Mouse (Mus musculus) limb, embryonic 10.5 days (tissue): ENCODE measurements at regions not wholly inside any gene's neighbourhood (a gene's known extent, or its start where the extent isn't known, plus 50 kb on each side); places are given as distances from the start of the nearest gene placed in this dataset.

Experiments used
- DNase-seq: peaks from one replicate; pipeline ENCODE4 v3.0.0-alpha.2; 2017; ENCODE audit warnings: low spot score
- H3K27ac ChIP-seq: fragments of 300-500 bp; sonication (generic); 2 replicates; pipeline ENCODE4 v1.5.1; 2016; ENCODE audit warnings: mild to moderate bottlenecking
- H3K27me3 ChIP-seq: fragments of 300-500 bp; sonication (generic); 2 replicates; pipeline ENCODE4 v1.6.1; 2016; ENCODE audit warnings: low read depth, mild to moderate bottlenecking; ENCODE audit not compliant: poor library complexity, severe bottlenecking
- H3K36me3 ChIP-seq: fragments of 300-500 bp; sonication (generic); 2 replicates; pipeline ENCODE4 v1.6.1; 2016; ENCODE audit warnings: mild to moderate bottlenecking, moderate library complexity
- H3K4me1 ChIP-seq: fragments of 300-500 bp; sonication (generic); 2 replicates; pipeline ENCODE4 v1.6.1; 2016
- H3K4me3 ChIP-seq: fragments of 300-500 bp; sonication (generic); 2 replicates; pipeline ENCODE4 v1.5.1; 2016; ENCODE audit warnings: mild to moderate bottlenecking, moderate library complexity
- H3K9me3 ChIP-seq: fragments of 300-500 bp; sonication (generic); replicated peaks from 2 replicates; pipeline ENCODE4 v1.6.1; 2016; ENCODE audit warnings: mild to moderate bottlenecking
- WGBS: fragments of 180-500 bp; shearing (Covaris S2); methylation state at CpG from one replicate; pipeline ENCODE4 v1.1.7; 2016; 5-methylcytosine and 5-hydroxymethylcytosine counted together

- Histone ChIP-seq H3K9me3 (no peaks in the 10 kb centered on the region), H3K4me3 (no peak overlapping the region), H3K36me3 (no peaks in the 10 kb centered on the region), H3K27me3 (no peaks in the 10 kb centered on the region), H3K27ac (no peak overlapping the region), H3K4me1 (no peaks in the 10 kb centered on the region)
- no peak for DNase-seq
- 94% methylated on average over 7 of the region's 7 CpGs for WGBS
These were observed 157.9 kb upstream of the Speer2 start for GRCm38 (mm10) chr16:70021436-70021835.

GRCm38 (mm10) chr16:70028649-70029048, 165.1 kb upstream of the Speer2 start:
- Histone ChIP-seq H3K4me3 (no peak overlapping the region), H3K4me1 (no peaks in the 10 kb centered on the region), H3K27ac (no peak overlapping the region), H3K27me3 (no peaks in the 10 kb centered on the region), H3K9me3 (no peaks in the 10 kb centered on the region), H3K36me3 (no peaks in the 10 kb centered on the region)
- DNase-seq: peak; percentile 33
- WGBS: 78% methylated on average over 13 of the region's 13 CpGs

- Histone ChIP-seq H3K4me1 (no peaks in the 10 kb centered on the region), H3K27me3 (no peaks in the 10 kb centered on the region), H3K4me3 (no peak overlapping the region), H3K27ac (no peak overlapping the region), H3K36me3 (no peaks in the 10 kb centered on the region), H3K9me3 (no peaks in the 10 kb centered on the region)
- DNase-seq: no peak
These were observed 182.0 kb upstream of the Speer2 start for GRCm38 (mm10) chr16:70045547-70045946.

- no peak overlapping the region for H3K4me3 ChIP-seq
- no peaks in the 10 kb centered on the region for H3K9me3 ChIP-seq
- H3K36me3 ChIP-seq: no peaks in the 10 kb centered on the region
- no peak for DNase-seq
- H3K4me1 ChIP-seq: no peaks in the 10 kb centered on the region
- 75% methylated on average over 4 of the region's 4 CpGs for WGBS
- H3K27me3 ChIP-seq: no peaks in the 10 kb centered on the region
- H3K27ac ChIP-seq: no peak overlapping the region
These were observed 182.5 kb upstream of the Speer2 start for GRCm38 (mm10) chr16:70046009-70046408.

- Histone ChIP-seq H3K4me1 (no peaks in the 10 kb centered on the region), H3K27ac (no peak overlapping the region), H3K27me3 (no peaks in the 10 kb centered on the region), H3K9me3 (no peaks in the 10 kb centered on the region), H3K4me3 (no peak overlapping the region), H3K36me3 (no peaks in the 10 kb centered on the region)
- DNase-seq: no peak
- WGBS: 83% methylated on average over 2 of the region's 2 CpGs
These were observed 186.3 kb upstream of the Speer2 start for GRCm38 (mm10) chr16:70049850-70050249.

- no peak for DNase-seq
- Histone ChIP-seq H3K4me1 (peaks cover 8% of the 10 kb centered on the region), H3K27me3 (no peaks in the 10 kb centered on the region), H3K9me3 (no peaks in the 10 kb centered on the region), H3K27ac (no peak overlapping the region), H3K4me3 (no peak overlapping the region), H3K36me3 (no peaks in the 10 kb centered on the region)
- WGBS: 95% methylated on average over 4 of the region's 4 CpGs
These were observed 207.9 kb upstream of the Speer2 start for GRCm38 (mm10) chr16:70071471-70071870.

- no peak for DNase-seq
- H3K9me3 ChIP-seq: no peaks in the 10 kb centered on the region
- WGBS: 58% methylated on average over 2 of the region's 2 CpGs
- H3K27me3 ChIP-seq: no peaks in the 10 kb centered on the region
- 0 out of 2 replicates have a peak overlapping the region, but pooled peaks have one; percentile 25 for H3K27ac ChIP-seq
- H3K4me3 ChIP-seq: no peak overlapping the region
- peaks cover 8% of the 10 kb centered on the region for H3K4me1 ChIP-seq
- H3K36me3 ChIP-seq: no peaks in the 10 kb centered on the region
These were observed 210.2 kb upstream of the Speer2 start for GRCm38 (mm10) chr16:70073740-70074139.

- Histone ChIP-seq H3K27me3 (no peaks in the 10 kb centered on the region), H3K36me3 (no peaks in the 10 kb centered on the region), H3K4me1 (peaks cover 3% of the 10 kb centered on the region; the same call in 1 of the 2 replicates), H3K27ac (no peak overlapping the region), H3K9me3 (no peaks in the 10 kb centered on the region), H3K4me3 (no peak overlapping the region)
- 92% methylated on average over 10 of the region's 10 CpGs for WGBS
- DNase-seq: no peak
These were observed 216.0 kb upstream of the Speer2 start for GRCm38 (mm10) chr16:70079497-70079896.

GRCm38 (mm10) chr16:70091291-70091690, 222.5 kb upstream of the Gbe1 start:
- no peaks in the 10 kb centered on the region for H3K27me3 ChIP-seq
- WGBS: 88% methylated on average over 4 of the region's 4 CpGs
- H3K27ac ChIP-seq: no peak overlapping the region

GRCm38 (mm10) chr16:70091963-70092362, 221.8 kb upstream of the Gbe1 start:
- 88% methylated on average over 5 of the region's 5 CpGs for WGBS
- H3K9me3 ChIP-seq: no peaks in the 10 kb centered on the region
- no peak for DNase-seq
- H3K27me3 ChIP-seq: no peaks in the 10 kb centered on the region
- no peaks in the 10 kb centered on the region for H3K4me1 ChIP-seq
- H3K4me3 ChIP-seq: no peak overlapping the region
- H3K27ac ChIP-seq: no peak overlapping the region
- H3K36me3 ChIP-seq: no peaks in the 10 kb centered on the region

More at GRCm38 (mm10) chr16:70091291-70091690, 222.5 kb upstream of the Gbe1 start:
- no peaks in the 10 kb centered on the region for H3K4me1 ChIP-seq
- no peak overlapping the region for H3K4me3 ChIP-seq
- no peak for DNase-seq
- no peaks in the 10 kb centered on the region for H3K9me3 ChIP-seq
- H3K36me3 ChIP-seq: no peaks in the 10 kb centered on the region

GRCm38 (mm10) chr16:70093224-70093623, 220.5 kb upstream of the Gbe1 start:
- H3K27ac ChIP-seq: no peak overlapping the region
- DNase-seq: no peak
- H3K27me3 ChIP-seq: no peaks in the 10 kb centered on the region
- H3K4me3 ChIP-seq: no peak overlapping the region
- no peaks in the 10 kb centered on the region for H3K4me1 ChIP-seq
- WGBS: 17% methylated on average over 3 of the region's 3 CpGs
- H3K36me3 ChIP-seq: no peaks in the 10 kb centered on the region
- no peaks in the 10 kb centered on the region for H3K9me3 ChIP-seq

- no peak for DNase-seq
- no peaks in the 10 kb centered on the region for H3K27me3 ChIP-seq
- no peak overlapping the region for H3K27ac ChIP-seq
- 89% methylated on average over 2 of the region's 2 CpGs for WGBS
- H3K4me3 ChIP-seq: no peak overlapping the region
- H3K4me1 ChIP-seq: no peaks in the 10 kb centered on the region
- no peaks in the 10 kb centered on the region for H3K36me3 ChIP-seq
- H3K9me3 ChIP-seq: no peaks in the 10 kb centered on the region
These were observed 218.5 kb upstream of the Gbe1 start for GRCm38 (mm10) chr16:70095221-70095620.

- DNase-seq: no peak
- 64% methylated on average over 6 of the region's 6 CpGs for WGBS
These were observed 209.9 kb upstream of the Gbe1 start for GRCm38 (mm10) chr16:70103791-70104378.

GRCm38 (mm10) chr16:70141466-70141865, 172.3 kb upstream of the Gbe1 start:
- Histone ChIP-seq H3K9me3 (no peaks in the 10 kb centered on the region), H3K27me3 (no peaks in the 10 kb centered on the region), H3K36me3 (no peaks in the 10 kb centered on the region), H3K4me3 (no peak overlapping the region), H3K4me1 (no peaks in the 10 kb centered on the region), H3K27ac (no peak overlapping the region)
- WGBS: 74% methylated on average over 3 of the region's 3 CpGs
- DNase-seq: no peak

More at GRCm38 (mm10) chr16:70103791-70104378, 209.9 kb upstream of the Gbe1 start:
- no peak overlapping the region for H3K27ac ChIP-seq
- H3K9me3 ChIP-seq: no peaks in the 10 kb centered on the region
- no peaks in the 10 kb centered on the region for H3K36me3 ChIP-seq
- H3K4me1 ChIP-seq: peaks cover 5% of the 10 kb centered on the region
- H3K4me3 ChIP-seq: no peak overlapping the region
- H3K27me3 ChIP-seq: no peaks in the 10 kb centered on the region
